Mouse (Mus musculus): ENCODE results near the gene Sec61a2. TPM values are rescaled to one million over a fixed set of nuclear protein-coding genes. Genes with fewer than 3 reads are reported as not detected.

Sec61a2 gene
- polyA plus RNA-seq, 1 experiment = 28.2 TPM

- TF ChIP-seq MAX (IDR thresholded peaks at IDR 0.05; ENCODE audit: low read depth) = no peak
- TF ChIP-seq SRF (IDR thresholded peaks at IDR 0.05; ENCODE audit: control insufficient read depth, insufficient read length, low read depth) = no peak
- no peak for TF ChIP-seq CEBPB (IDR thresholded peaks at IDR 0.05; ENCODE audit: insufficient read depth, poor library complexity, severe bottlenecking)
- no peak for TF ChIP-seq POLR2AphosphoS2 (IDR thresholded peaks at IDR 0.05; ENCODE audit: insufficient read length, low read depth)
- Histone ChIP-seq H3K79me2 (ENCODE audit: control insufficient read depth, insufficient read depth) (no peaks in the 10 kb centered on the region), H3K27me3 (ENCODE audit: control insufficient read depth, insufficient read depth, insufficient read length) (no peaks in the 10 kb centered on the region), H3K4me2 (ENCODE audit: low read depth) (no peak overlapping the region), H3K36me3 (ENCODE audit: control insufficient read depth, insufficient read depth) (peaks cover 62% of the 10 kb centered on the region), H3K4me3 (no peak overlapping the region), H3ac (ENCODE audit: control insufficient read depth, insufficient read length) (no peak overlapping the region)
These were observed 17.8 kb downstream of the Sec61a2 start for GRCm38 (mm10) chr2:5877446-5877845.

GRCm38 (mm10) chr2:5869746-5870145, 25.5 kb downstream of the Sec61a2 start:
- H3K4me3 ChIP-seq = no peak overlapping the region
- H3K27me3 ChIP-seq (ENCODE audit: control insufficient read depth, insufficient read depth, insufficient read length) = no peaks in the 10 kb centered on the region
- H3K36me3 ChIP-seq (ENCODE audit: control insufficient read depth, insufficient read depth) = peaks cover 57% of the 10 kb centered on the region
- H3K79me2 ChIP-seq (ENCODE audit: control insufficient read depth, insufficient read depth) = no peaks in the 10 kb centered on the region
- TF ChIP-seq MYOG (IDR thresholded peaks at IDR 0.05; ENCODE audit: control insufficient read depth in 1 of 3, insufficient read depth in 1 of 3, insufficient read length in 2 of 3, low read depth in 2 of 3) (no peak), POLR2A (IDR thresholded peaks at IDR 0.05; ENCODE audit: insufficient read length, low read depth) (no peak), USF1 (IDR thresholded peaks at IDR 0.05; ENCODE audit: low read depth) (no peak), REST (IDR thresholded peaks at IDR 0.05; ENCODE audit: insufficient read depth, insufficient read length) (no peak), TCF3 (IDR thresholded peaks at IDR 0.05; ENCODE audit: insufficient read length, low read depth) (no peak), MYOD1 (IDR thresholded peaks at IDR 0.05; ENCODE audit: control insufficient read depth in 1 of 3, insufficient read length in 2 of 3, low read depth in 2 of 3) (no peak), POLR2AphosphoS2 (IDR thresholded peaks at IDR 0.05; ENCODE audit: insufficient read length, low read depth) (no peak), MAX (IDR thresholded peaks at IDR 0.05; ENCODE audit: low read depth) (no peak), TCF12 (IDR thresholded peaks at IDR 0.05; ENCODE audit: insufficient read depth, poor library complexity, severe bottlenecking) (no peak), CEBPB (IDR thresholded peaks at IDR 0.05; ENCODE audit: insufficient read depth, poor library complexity, severe bottlenecking) (no peak), E2F4 (IDR thresholded peaks at IDR 0.05; ENCODE audit: insufficient read depth) (no peak), SRF (IDR thresholded peaks at IDR 0.05; ENCODE audit: control insufficient read depth, insufficient read length, low read depth) (no peak)
- H3K4me2 ChIP-seq (ENCODE audit: low read depth) = no peak overlapping the region
- no peak overlapping the region for H3ac ChIP-seq (ENCODE audit: control insufficient read depth, insufficient read length)

GRCm38 (mm10) chr2:5867681-5868080, 27.6 kb downstream of the Sec61a2 start:
- Histone ChIP-seq H3K36me3 (ENCODE audit: control insufficient read depth, insufficient read depth) (peaks cover 48% of the 10 kb centered on the region), H3K79me2 (ENCODE audit: control insufficient read depth, insufficient read depth) (no peaks in the 10 kb centered on the region), H3K4me2 (ENCODE audit: low read depth) (no peak overlapping the region), H3ac (ENCODE audit: control insufficient read depth, insufficient read length) (no peak overlapping the region), H3K27me3 (ENCODE audit: control insufficient read depth, insufficient read depth, insufficient read length) (no peaks in the 10 kb centered on the region), H3K4me3 (no peak overlapping the region)
- no peak for TF ChIP-seq USF1 (IDR thresholded peaks at IDR 0.05; ENCODE audit: low read depth)
- TF ChIP-seq SRF (IDR thresholded peaks at IDR 0.05; ENCODE audit: control insufficient read depth, insufficient read length, low read depth) = no peak
- TF ChIP-seq POLR2AphosphoS2 (IDR thresholded peaks at IDR 0.05; ENCODE audit: insufficient read length, low read depth) = no peak
- TF ChIP-seq POLR2A (IDR thresholded peaks at IDR 0.05; ENCODE audit: insufficient read length, low read depth) = no peak
- no peak for TF ChIP-seq MYOD1 (IDR thresholded peaks at IDR 0.05; ENCODE audit: control insufficient read depth in 1 of 3, insufficient read length in 2 of 3, low read depth in 2 of 3)
- TF ChIP-seq MAX (IDR thresholded peaks at IDR 0.05; ENCODE audit: low read depth) = no peak
- TF ChIP-seq MYOG (IDR thresholded peaks at IDR 0.05; ENCODE audit: control insufficient read depth in 1 of 3, insufficient read depth in 1 of 3, insufficient read length in 2 of 3, low read depth in 2 of 3) = no peak
- no peak for TF ChIP-seq TCF12 (IDR thresholded peaks at IDR 0.05; ENCODE audit: insufficient read depth, poor library complexity, severe bottlenecking)
- TF ChIP-seq TCF3 (IDR thresholded peaks at IDR 0.05; ENCODE audit: insufficient read length, low read depth) = no peak

- Histone ChIP-seq H3ac (ENCODE audit: control insufficient read depth, insufficient read length) (no peak within 1 kb of the TSS), H3K36me3 (ENCODE audit: control insufficient read depth, insufficient read depth) (peaks cover 38% of the 10 kb centered on the region), H3K27me3 (ENCODE audit: control insufficient read depth, insufficient read depth, insufficient read length) (no peaks in the 10 kb centered on the region), H3K4me2 (ENCODE audit: low read depth) (no peak within 1 kb of the TSS), H3K79me2 (ENCODE audit: control insufficient read depth, insufficient read depth) (no peaks in the 10 kb centered on the region), H3K4me3 (no peak within 1 kb of the TSS)
- TF ChIP-seq MAX (IDR thresholded peaks at IDR 0.05; ENCODE audit: low read depth) (no peak), TCF12 (IDR thresholded peaks at IDR 0.05; ENCODE audit: insufficient read depth, poor library complexity, severe bottlenecking) (no peak), USF1 (IDR thresholded peaks at IDR 0.05; ENCODE audit: low read depth) (no peak), POLR2AphosphoS2 (IDR thresholded peaks at IDR 0.05; ENCODE audit: insufficient read length, low read depth) (no peak), TCF3 (IDR thresholded peaks at IDR 0.05; ENCODE audit: insufficient read length, low read depth) (no peak), SRF (IDR thresholded peaks at IDR 0.05; ENCODE audit: control insufficient read depth, insufficient read length, low read depth) (no peak), REST (IDR thresholded peaks at IDR 0.05; ENCODE audit: insufficient read depth, insufficient read length) (no peak), E2F4 (IDR thresholded peaks at IDR 0.05; ENCODE audit: insufficient read depth) (no peak), CEBPB (IDR thresholded peaks at IDR 0.05; ENCODE audit: insufficient read depth, poor library complexity, severe bottlenecking) (no peak)
These were observed 32.4 kb downstream of the Sec61a2 start, which contains the start of gene Gm13199 for GRCm38 (mm10) chr2:5862834-5863233. Gene Gm13199, minus strand, starts transcription at chr2:5862934.

GRCm38 (mm10) chr2:5851866-5852265, 43.4 kb downstream of the Sec61a2 start:
- no peaks in the 10 kb centered on the region for H3K27me3 ChIP-seq (ENCODE audit: control insufficient read depth, insufficient read depth, insufficient read length)
- TF ChIP-seq POLR2AphosphoS2 (IDR thresholded peaks at IDR 0.05; ENCODE audit: insufficient read length, low read depth) = no peak
- TF ChIP-seq MYOG (IDR thresholded peaks at IDR 0.05; ENCODE audit: control insufficient read depth in 1 of 3, insufficient read depth in 1 of 3, insufficient read length in 2 of 3, low read depth in 2 of 3) = no peak
- no peak for TF ChIP-seq REST (IDR thresholded peaks at IDR 0.05; ENCODE audit: insufficient read depth, insufficient read length)
- no peak for TF ChIP-seq USF1 (IDR thresholded peaks at IDR 0.05; ENCODE audit: low read depth)
- TF ChIP-seq MAX (IDR thresholded peaks at IDR 0.05; ENCODE audit: low read depth) = no peak
- TF ChIP-seq SRF (IDR thresholded peaks at IDR 0.05; ENCODE audit: control insufficient read depth, insufficient read length, low read depth) = no peak
- no peak for TF ChIP-seq TCF3 (IDR thresholded peaks at IDR 0.05; ENCODE audit: insufficient read length, low read depth)
- TF ChIP-seq POLR2A (IDR thresholded peaks at IDR 0.05; ENCODE audit: insufficient read length, low read depth) = no peak
- no peak for TF ChIP-seq CEBPB (IDR thresholded peaks at IDR 0.05; ENCODE audit: insufficient read depth, poor library complexity, severe bottlenecking)
- no peak for TF ChIP-seq TCF12 (IDR thresholded peaks at IDR 0.05; ENCODE audit: insufficient read depth, poor library complexity, severe bottlenecking)
- TF ChIP-seq MYOD1 (IDR thresholded peaks at IDR 0.05; ENCODE audit: control insufficient read depth in 1 of 3, insufficient read length in 2 of 3, low read depth in 2 of 3) = no peak
- no peak for TF ChIP-seq E2F4 (IDR thresholded peaks at IDR 0.05; ENCODE audit: insufficient read depth)
- no peak overlapping the region for H3K4me2 ChIP-seq (ENCODE audit: low read depth)
- H3K36me3 ChIP-seq (ENCODE audit: control insufficient read depth, insufficient read depth) = peaks cover 5% of the 10 kb centered on the region
- no peak overlapping the region for H3K4me3 ChIP-seq
- H3ac ChIP-seq (ENCODE audit: control insufficient read depth, insufficient read length) = no peak overlapping the region
- peaks cover 44% of the 10 kb centered on the region for H3K79me2 ChIP-seq (ENCODE audit: control insufficient read depth, insufficient read depth)
